Mouse (Mus musculus): ENCODE data around the gene Shd.

Gene Shd

DNA sequence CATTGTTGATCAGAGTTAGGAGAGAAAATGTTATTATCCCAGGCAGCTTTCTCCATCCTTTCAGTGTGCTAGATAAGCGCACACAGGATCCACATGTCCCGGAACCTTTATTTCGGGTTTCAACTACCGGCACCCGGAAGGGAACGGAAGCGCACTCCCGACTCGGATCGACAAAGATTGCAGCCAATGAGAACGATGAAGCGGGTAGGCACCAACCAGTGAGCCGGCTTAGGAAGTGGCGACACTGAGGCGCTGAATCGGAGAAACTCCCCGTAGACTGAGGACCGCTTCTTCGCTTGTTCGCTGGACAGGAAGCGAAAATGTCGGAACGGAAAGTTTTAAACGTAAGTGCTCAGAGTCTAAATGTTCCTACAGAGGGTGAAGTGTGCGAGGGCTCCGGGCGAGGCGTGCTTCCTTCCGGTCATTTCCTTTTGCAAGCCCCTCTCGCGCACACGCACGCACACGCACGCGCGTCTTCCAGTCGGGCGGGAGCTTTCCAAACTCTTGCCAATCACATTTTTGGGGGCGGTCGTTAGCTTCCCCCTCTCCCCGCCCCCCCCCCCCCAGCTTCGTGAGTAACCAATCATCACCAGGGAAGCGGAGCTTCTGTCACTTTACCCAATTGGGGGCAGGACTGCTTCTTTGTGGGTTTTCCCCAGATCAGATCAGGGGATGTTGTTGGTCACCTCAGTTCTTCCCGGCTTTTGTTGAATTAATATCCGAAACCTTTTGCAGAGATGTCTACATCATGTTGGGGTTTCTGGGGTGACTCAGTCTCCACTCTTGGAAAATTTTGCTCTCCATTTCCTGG lies 11.1 kb upstream of the Shd start, which contains the start of gene Yju2:
Gene Yju2 (plus strand): TSS at position 182 of the 811 bp plus-strand sequence.
- peak; percentile 82 to 88 for DNase-seq (ENCODE audit: low spot score in 2 of 2)

DNA sequence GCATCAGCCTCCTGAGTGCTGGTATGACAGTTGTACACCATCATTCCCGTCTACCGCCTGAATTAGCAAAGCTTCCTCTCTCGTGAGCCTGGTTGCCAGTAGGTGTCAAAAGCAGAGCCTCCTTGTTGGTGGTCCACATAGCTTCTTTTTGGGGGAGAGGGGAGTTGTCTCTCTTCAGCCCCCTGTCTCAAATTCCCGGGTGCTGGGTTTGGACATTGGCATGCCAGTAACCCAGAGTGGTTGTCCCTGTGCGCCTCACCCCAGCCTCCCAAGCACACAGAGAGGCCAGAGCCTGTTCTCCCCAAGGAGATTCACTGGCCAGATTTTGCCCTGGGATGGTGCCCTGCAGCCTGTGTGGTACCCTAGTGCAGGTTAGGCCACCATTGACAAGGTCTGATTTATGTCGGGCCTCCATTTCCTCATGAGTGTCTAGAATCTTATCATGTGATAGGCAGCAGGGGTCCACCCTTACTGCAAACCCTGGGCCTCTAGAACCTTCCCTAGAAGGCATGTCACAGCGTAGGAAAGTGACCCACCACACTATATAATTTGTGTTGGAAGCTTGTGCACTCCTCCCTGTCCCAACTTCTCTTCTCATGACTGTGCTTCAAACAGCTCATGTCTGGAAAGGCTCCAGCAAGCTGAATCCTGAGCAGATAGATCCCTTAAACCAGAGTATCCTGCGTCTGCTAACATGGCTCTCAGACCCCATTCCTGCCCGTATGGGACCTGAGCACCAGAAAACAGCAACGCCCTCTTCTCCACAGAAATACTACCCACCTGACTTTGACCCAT lies 10.1 kb upstream of the Shd start:
- no peak for DNase-seq (ENCODE audit: low spot score in 2 of 2)

DNA sequence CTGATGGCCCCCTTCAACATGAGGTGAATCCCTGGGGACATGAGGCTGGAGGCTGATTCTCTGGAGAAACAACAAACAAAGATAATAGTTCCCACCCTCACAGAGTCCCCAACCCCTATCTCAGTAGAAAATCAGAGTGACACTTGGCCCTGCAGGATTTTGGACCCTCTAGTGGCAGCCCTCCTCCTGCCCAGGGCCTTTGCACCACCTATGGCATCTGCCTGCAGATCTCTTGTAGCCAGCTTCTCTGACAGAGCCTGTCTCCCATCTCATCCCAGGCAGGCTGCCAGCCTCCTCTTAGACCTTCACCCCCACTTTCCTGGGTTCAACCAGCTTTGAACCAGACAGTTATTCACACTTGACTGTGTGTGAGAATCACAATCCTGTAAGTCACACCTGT lies 9.5 kb upstream of the Shd start:
- no peak for DNase-seq (ENCODE audit: low spot score in 2 of 2)

DNA sequence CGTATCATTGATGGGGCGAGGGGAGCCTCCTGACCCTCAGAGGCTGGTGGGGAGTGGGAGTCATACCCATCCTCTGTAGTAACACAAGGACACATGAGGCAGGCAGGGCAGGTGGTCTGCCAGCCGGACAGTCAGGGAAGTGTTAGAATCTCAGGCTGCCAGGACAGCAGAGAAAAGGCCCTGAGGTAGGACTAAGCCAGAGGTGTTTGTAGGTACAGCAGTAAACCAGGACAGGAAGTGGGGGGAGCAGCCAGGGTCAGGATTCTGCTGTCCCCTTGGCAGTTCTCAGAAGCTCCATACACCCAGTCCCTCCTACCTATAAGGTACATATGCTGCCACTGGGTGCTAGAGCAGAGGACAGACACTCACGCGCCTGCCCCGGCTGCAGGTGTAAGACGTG lies 8.6 kb upstream of the Shd start:
- no peak for DNase-seq (ENCODE audit: low spot score in 2 of 2)

DNA sequence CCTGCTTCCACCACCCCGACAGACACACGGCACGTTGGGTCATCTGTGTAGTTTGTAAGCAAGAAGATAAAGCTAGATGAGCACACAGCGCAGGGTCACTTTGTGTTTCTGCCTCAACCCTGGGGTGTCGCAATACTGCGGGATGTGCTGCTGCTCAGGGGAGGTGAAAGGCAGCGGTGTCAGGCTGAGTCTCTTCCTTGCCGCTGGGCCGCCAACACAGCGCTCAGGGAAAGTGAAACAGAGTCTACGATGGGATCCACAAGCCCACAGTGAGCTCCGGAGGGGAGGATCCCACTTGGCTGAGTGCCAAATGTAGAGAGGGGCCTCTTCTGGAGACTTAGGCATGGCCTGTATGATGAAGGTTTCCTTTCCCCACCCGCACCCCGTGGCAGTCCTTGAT lies 7.1 kb upstream of the Shd start:
- no peak for DNase-seq (ENCODE audit: low spot score in 2 of 2)

DNA sequence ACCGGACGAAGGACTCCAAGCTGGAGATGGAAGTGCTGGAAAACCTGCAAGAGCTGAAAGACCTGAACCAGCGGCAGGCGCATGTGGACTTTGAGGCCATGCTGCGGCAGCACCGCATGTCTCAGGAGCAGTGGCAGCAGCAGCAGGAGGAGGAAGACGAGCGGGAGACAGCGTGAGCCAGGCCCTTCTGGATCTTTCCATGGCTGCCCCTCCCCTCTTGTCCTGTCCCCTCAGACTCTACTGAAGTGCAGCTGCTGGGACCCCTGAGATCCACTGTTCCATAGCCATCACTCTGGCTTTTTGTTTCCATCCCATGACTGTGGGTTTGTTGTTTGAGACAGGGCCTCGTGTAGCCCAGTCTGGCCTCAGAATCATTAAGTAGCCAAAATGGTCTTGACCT lies 5.8 kb upstream of the Shd start:
- DNase-seq (ENCODE audit: low spot score in 2 of 2) = no peak

DNA sequence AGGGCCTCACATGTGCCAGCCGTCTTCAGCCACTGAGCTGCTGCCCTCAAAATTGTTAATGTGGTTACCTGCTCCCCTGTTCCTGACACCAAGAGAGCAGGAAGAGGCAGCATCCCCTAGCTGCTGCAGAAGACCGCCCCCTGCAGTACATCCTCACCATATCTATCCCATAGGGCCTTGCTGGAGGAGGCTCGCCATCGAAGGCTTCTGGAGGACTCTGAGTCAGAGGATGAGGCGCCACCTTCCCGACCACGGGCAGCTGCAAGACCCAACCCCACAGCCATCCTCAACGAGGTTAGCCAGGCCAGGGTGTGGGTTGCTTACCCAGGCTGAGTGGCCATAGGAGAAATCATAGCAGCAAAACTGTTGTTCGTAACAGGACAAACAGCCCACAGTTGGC lies 5.3 kb upstream of the Shd start:
- DNase-seq (ENCODE audit: low spot score in 2 of 2) = no peak

DNA sequence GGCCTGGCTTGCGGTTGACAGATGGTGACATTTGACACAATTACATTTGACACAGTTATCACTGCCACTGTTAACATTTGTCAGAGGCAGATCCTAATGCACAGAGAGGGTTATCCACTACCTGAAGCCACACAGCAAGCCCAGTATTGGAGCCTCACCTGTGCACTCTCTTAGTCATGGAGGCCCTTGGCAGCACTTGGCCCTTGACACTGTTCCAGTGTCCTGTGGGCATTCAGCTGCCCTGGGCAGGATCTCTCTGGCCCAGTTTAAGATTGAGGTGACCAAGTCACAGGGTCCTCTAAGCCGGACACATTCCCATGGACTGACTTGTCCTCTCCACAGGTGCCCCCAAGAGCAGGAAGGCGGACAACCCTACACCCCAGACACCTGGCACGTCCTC lies 3.1 kb upstream of the Shd start:
- no peak for DNase-seq (ENCODE audit: low spot score in 2 of 2)

DNA sequence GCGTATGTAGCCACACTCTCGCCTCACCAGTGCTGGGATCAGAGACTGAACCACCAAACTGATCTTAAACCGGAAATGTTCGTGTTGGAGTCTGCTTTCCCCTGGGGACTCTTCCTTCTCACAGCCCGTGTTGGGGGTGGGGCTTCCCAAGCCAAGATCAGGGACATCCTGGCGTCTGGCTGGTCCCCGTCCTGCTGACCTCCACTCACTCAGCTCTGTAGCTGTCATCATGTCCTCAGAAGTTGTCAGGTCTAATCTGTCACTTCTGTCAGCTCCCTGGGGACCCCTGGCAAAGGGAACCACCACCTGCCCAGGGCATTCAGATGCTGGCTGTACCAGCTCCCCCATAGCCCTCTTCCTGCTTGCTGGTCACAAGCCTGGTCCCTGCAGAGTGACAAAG lies 2.1 kb upstream of the Shd start:
- DNase-seq (ENCODE audit: low spot score in 2 of 2) = no peak

DNA sequence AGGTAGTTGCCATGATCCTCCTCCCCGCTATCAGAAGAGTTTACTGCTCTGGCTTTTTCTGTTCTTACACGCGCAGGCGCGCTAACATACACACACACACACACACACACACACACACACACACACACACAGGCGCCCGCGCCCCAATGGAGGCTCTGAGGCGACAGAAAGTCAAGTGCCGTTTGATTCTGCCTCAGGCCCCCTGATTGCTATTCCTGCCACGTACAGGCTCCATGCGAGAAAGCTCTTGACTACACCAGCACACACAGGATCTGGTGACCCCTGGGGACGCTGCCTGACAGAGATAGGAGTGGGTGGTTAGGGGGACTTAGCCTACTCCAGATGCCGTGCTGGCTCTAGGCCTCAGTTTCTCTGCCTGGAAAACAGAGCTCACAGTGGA lies 707 bp upstream of the Shd start:
- DNase-seq (ENCODE audit: low spot score in 2 of 2) = no peak

DNA sequence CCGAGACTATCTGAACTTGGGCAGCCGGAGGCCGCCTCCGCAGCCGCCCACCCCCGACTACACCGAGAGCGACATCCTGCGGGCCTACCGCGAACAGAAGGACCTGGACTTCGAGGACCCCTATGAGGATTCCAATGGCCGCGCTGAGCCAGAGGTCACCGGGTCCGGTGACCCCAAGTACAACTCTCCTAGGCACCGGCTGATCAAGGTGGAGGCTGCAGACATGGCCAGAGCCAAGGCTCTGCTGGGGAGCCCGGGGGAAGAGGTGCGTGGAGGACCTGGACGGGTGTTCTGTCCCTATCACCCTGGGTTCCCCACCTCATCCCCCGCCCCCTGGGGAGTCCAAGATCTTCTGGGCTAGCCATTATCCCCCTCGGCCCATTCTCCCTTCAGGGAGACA lies 1.2 kb downstream of the Shd start:
- DNase-seq (ENCODE audit: low spot score in 2 of 2) = no peak

DNA sequence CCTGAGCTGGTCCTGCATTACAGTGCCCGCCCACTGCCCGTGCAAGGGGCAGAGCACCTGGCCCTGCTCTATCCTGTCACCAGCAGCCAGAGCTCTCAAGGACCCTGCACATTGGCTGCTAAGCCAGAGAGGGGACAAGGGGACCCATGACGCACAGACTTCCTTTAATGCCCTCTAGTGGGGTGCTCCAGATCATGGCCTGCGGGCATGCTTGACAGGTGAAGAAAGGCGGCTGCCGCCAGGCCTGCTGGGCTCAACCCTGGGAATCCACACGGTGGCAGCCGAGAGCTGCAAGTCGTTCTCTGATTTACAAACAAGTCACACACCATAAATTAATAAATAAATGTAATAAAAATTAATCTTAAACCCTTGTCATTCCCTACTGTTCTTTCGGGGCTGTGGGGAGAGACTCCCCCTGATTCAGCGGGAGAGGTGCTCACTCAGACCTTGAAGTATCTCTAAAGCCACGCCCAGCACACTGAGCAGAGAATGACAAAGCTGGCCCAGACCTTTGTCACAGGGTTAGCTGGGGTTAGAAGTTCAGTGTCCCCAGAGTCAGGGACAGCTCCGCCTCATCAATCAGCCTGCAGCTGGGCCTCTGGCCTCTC lies 6.1 kb downstream of the Shd start:
- peak; percentile 40 to 61 for DNase-seq (ENCODE audit: low spot score in 2 of 2)

DNA sequence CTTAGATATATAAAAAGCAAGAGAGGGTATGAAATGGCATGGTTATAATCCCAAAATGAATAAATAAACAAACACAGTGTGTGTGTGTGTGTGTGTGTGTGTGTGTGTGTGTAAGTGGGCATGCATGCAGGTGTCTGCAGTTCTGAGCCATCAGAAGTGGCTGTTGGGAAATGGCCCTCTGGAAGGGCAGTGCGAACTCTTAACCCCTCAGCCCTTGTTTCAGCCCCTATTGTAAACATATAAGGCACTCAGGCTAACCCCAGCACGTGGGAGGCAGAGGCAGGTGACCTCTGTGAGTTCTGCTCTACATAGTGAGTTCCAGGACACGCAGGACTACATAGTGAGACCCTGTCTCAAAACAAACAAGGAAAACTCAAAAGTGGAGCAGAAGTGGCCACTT lies 7.0 kb downstream of the Shd start:
- DNase-seq (ENCODE audit: low spot score in 2 of 2) = no peak

DNA sequence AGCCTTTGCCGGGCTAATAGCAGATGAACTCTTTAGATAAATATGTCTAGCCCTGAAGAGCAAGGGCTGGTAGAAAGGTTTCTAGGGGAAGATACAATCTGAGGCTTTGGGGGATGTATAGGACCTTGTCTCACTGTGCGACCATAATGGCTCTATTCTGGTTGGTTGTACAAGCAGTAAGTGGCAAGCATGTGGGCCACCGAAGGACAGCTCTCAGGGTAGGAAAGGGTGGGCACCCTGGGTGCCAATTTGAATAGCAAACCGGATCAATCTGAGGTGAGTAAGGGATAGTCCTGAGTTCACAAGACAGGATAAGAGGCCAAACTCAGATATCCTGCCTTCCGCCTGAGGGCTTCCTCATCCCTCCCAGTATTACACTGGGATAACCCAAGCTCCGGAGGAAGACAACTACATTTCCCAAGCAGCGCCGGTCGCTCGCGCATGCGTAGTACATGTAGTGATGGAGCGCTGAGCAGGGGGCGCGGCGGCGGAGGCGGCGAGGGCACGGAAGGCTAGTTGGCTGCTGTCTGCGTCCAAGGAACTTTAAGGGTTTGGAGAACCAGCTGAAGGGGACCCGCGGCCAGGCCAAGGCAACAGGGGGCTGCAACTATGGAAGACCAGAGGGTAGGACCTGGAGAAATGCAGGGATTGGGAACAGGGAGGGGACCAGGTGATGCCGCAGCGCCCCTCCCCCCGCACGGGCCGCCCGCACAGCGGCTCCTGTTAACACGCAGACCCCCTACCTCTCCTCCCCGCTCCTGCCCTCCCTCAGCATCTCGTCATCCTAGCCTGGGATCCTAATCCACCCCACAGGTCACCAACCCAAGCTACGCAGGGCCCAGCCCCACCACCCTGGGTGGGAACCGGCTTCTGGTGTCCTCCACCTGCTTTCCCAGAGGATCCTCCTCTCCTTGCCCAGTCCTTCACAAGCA lies 16.0 kb downstream of the Shd start, which contains the start of gene Fsd1:
Gene Fsd1 (plus strand): TSS at position 480 of the 932 bp plus-strand sequence.
- no peak for DNase-seq (ENCODE audit: low spot score in 2 of 2)

DNA sequence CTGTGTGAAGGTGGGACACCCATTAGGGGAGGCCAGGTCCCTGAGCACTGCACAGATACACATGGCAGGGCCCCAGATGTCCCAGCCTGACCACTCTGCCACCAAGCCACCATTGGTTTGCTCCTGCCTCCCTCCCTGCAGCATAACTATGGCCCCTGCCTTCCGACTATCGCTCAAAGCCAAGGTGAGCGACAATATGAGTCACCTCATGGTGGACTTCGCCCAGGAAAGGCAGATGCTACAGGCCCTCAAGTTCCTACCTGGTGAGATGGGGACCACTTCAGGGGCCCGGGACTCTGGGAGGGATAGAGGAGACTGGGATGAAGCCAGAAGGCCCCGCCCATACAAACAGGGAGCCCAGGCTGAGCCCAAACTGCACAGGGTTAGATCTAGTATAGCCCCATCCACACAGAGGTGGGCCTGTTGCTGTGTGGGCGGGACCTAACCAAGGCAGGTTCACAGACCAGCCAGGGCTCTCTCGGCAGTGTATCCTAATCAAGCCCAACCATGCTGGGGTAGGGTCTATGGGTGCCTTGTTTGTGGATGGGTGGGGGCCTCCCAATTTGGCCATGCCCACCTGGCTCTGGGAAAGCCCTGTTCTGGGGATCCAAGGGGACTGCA lies 20.1 kb downstream of the Shd start:
- DNase-seq (ENCODE audit: low spot score in 2 of 2) = no peak

DNA sequence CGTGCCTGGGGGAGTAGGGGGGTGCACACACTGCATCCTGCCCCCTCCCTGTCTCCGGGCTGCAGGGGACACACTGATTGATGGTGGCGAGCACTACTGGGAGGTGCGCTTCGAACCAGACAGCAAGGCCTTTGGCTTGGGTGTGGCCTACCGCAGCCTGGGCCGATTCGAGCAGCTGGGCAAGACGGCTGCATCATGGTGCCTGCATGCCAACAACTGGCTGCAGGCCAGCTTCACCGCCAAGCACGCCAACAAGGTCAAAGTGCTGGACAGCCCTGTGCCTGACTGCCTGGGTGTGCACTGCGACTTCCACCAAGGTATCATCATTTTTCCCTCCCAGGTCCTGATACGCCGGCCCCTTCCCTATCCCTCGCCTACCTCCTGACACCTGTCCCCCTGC lies 25.7 kb downstream of the Shd start:
- no peak for DNase-seq (ENCODE audit: low spot score in 2 of 2)

DNA sequence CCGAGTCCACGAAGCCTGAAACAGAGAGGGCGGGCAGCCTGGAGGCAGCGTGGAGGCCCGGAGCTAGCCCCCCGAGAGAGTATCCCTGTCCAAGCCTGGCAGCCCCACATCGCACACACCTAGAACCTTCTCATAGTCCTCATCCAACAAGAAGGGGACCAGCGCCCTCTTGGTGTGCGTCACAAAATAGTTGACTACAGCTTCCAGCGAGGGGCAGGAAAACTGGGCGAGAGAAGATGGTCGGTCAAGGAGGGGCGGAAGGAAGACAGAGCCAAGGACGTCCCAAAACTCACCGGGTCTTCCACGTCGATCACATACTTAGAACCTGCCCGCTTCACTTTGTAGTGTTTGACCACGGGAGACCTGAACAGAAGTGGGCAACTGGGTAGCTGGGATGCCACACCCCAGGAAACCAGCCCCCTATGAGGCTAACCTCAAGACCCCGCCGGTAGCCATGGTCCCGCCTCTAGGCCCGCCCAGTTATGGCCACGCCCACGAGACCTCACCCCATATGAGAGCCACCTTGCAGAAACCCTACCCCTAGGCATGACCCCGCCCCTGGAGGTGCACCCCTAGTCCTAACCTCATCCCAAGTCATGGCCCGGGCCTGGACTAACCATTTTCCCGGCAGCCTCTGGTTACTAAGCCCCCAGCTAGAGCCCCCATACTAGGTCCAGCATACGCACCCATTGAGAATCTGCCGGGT lies 29.7 kb downstream of the Shd start:
- DNase-seq (ENCODE audit: low spot score in 2 of 2) = no peak

DNA sequence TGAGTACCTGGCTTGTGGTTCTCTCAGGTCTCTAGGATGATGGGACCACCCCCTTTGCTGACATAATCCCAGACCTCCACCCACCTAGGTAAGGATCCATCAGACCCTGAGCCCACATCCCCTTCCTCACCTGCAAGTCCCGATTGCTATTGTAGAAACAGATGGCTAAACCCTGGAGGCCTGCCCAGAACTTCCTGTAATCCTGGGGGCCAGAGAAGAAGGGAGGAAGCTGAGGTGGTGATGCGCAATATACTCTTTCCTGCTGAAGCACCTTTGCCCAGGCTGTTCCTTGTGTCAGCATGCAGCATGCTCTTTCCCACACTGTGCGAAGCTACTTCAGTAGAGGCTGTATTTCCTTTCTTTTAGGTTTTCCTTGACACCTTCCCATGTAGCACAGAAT lies 32.7 kb downstream of the Shd start:
- no peak for DNase-seq (ENCODE audit: low spot score in 2 of 2)

DNA sequence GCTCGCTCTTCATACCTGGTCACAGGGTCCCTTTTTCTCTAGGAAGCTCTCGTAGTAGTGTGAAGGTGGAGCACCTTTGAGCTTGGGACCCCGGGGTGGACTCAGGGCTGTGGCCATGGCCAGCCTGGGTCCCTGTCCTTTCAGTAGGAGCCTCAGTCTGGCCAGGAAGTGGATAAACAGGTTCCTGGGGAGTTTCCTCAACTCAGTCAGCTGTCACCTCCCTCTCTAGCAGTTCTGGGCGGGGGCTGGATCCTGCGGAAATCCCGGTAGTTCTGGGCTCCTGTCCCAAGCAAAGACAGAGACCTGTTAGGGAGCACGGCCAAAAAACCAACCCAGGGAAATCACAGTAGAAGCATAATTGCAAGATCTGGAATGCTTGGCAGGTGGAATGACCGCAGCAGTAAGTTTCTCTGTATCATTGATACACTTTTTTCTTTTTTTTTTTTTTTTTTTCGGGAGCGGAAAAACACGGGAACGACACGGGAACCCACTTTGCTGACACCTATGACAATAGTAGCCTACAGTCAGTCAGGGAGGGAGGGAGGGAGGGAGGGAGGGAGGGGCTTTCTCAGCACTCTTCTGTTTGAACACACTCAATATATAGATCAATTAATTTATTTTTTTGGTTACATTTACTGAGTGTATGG lies 35.3 kb downstream of the Shd start, which contains the start of the genes Stap2 and Mpnd:
Gene Stap2 (minus strand): TSS at position 170 of the 647 bp plus-strand sequence.
Gene Mpnd (plus strand): TSS at position 297 of the 647 bp plus-strand sequence.
- DNase-seq (ENCODE audit: low spot score in 2 of 2) = no peak

DNA sequence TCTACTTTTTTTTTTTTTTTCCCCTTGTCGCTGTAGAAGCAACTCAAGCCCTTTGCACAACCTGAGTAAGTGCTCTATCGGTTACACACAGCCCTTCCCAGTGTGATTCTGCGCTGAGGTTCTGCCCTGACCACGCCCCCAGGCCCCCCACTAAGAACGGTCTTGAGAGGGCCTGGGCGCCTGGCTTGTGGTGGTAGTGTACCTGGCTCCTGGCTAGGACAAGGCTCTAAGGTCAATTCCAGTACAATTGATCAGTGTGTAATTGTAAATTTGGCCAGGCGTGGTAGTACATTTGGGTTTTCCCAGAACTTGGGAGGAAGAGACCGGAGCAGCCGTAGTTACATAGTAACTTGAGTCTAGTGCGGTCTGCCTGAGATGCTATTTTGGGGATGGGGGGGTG lies 36.7 kb downstream of the Shd start:
- no peak for DNase-seq (ENCODE audit: low spot score in 2 of 2)

Data from spleen, postnatal 14 days (tissue).